Mouse (Mus musculus) cortical plate, adult 2 months (tissue): ENCODE measurements around the gene Gm44805. TPM values are rescaled to one million over a fixed set of nuclear protein-coding genes. Genes with fewer than 3 reads are reported as not detected.

Experiments used
- H3K27ac ChIP-seq: fragments of 200-500 bp; 2 replicates; pipeline ENCODE4 v1.5.1; 2012; ENCODE audit warnings: low read length, control low read depth, inconsistent platforms; ENCODE audit not compliant: insufficient read depth
- H3K4me1 ChIP-seq: fragments of 200-500 bp; 2 replicates; pipeline ENCODE4 v1.6.1; 2011; ENCODE audit warnings: low read length; ENCODE audit not compliant: control insufficient read depth, insufficient read depth
- H3K4me3 ChIP-seq: fragments of 200-500 bp; 2 replicates; pipeline ENCODE4 v1.5.1; 2011; ENCODE audit warnings: mild to moderate bottlenecking, low read length, control low read depth; ENCODE audit not compliant: insufficient read depth
- CTCF ChIP-seq: fragments of 200-500 bp; IDR thresholded peaks from 2 replicates; pipeline ENCODE4 v1.5.1; 2011; ENCODE audit warnings: mild to moderate bottlenecking, control low read depth, low read length; ENCODE audit not compliant: insufficient read depth; ENCODE audit errors: extremely low read depth
- POLR2A ChIP-seq: fragments of 200-500 bp; IDR thresholded peaks from 2 replicates; pipeline ENCODE4 v1.6.1; 2011; ENCODE audit warnings: mild to moderate bottlenecking, low read length, control low read depth; ENCODE audit not compliant: insufficient read depth; ENCODE audit errors: extremely low read depth
- polyA plus RNA-seq: library from polyadenylated mRNA; depleted of rRNA; stranded (reverse); fragments of >200 nt; gene quantifications from 2 replicates; pipeline ENCODE4 v1.2.3, GENCODE M21; 2012; rRNA removed

The Gm44805 gene
- polyA plus RNA-seq, 1 experiment = not detected

DNA sequence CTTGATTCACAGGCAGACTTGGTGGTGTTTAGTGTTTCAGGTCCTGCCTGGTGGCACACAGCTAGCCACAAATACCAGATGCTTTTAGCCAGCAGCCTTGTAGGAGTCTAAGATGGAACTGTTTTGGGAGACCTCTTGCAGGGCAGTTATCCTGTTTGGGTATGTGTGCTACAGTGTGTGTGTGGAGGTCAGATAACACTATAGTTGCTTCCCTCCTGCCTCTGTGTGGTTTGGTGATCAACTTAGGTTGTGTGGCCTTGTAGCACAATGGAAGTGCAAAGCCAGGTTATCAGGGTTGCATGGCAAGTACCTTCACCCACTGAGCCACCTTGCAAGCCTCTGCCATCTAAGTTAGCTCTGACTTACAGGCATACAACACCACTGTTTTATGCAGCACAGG is 48.5 kb downstream of the Gm44805 start:
- no peak for TF ChIP-seq POLR2A
- no peak for TF ChIP-seq CTCF

DNA sequence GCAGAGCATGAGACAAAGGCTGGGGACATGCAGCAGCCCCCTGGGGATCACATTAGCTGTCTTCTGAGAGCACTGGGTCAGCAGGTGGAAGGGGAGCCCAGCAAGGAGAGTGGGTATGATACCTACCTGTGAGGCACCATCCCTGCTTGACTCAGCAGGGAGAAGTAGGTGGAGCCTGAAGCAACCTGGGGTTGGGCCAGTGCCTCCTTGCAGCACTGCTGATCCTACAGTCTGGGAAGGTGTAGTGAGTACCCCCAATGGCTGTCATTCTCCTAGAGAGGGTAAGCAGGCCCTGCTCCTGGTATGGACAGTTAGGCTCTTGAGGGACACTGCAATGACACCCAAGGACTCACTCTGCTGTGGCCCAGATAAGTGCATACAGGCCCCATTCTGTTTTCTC is 48.9 kb downstream of the Gm44805 start:
- Histone ChIP-seq H3K4me3 (no peak overlapping the region), H3K4me1 (no peaks in the 10 kb centered on the region), H3K27ac (no peak overlapping the region)
- no peak for TF ChIP-seq POLR2A
- TF ChIP-seq CTCF = no peak

More for the DNA sequence above, 48.5 kb downstream of the Gm44805 start:
- Histone ChIP-seq H3K4me3 (no peak overlapping the region), H3K4me1 (no peaks in the 10 kb centered on the region), H3K27ac (no peak overlapping the region)

DNA sequence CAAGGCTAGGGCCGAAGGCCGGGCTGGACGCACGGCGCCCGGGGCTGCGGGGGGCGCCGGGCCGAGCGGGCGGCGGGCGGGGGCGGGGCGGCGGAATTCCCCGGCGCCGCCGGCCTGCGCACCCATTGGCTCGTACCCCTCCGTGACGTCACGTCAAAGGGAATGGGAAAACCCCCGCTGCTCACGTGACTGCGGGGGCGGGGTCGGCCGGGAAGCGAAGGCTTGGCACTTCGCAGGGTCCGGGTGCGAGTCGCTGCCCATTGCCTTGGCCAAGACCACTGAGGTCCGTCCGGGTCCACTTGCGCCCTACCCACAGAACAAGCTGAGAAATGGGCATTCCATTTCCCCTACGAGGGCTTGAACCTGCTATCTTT is 51.9 kb downstream of the Gm44805 start, which contains the start of gene Relb:
TSS of gene Relb (minus strand) at position 78 of the 374 bp plus-strand sequence.
- H3K27ac ChIP-seq = no peak within 1 kb of the TSS; the same call in 1 of the 2 replicates
- H3K4me1 ChIP-seq = no peaks in the 10 kb centered on the region
- TF ChIP-seq POLR2A = peak; percentile 34; the same call in 1 of the 2 replicates
- no peak for TF ChIP-seq CTCF
- H3K4me3 ChIP-seq = peak within 1 kb of the TSS; percentile 57

DNA sequence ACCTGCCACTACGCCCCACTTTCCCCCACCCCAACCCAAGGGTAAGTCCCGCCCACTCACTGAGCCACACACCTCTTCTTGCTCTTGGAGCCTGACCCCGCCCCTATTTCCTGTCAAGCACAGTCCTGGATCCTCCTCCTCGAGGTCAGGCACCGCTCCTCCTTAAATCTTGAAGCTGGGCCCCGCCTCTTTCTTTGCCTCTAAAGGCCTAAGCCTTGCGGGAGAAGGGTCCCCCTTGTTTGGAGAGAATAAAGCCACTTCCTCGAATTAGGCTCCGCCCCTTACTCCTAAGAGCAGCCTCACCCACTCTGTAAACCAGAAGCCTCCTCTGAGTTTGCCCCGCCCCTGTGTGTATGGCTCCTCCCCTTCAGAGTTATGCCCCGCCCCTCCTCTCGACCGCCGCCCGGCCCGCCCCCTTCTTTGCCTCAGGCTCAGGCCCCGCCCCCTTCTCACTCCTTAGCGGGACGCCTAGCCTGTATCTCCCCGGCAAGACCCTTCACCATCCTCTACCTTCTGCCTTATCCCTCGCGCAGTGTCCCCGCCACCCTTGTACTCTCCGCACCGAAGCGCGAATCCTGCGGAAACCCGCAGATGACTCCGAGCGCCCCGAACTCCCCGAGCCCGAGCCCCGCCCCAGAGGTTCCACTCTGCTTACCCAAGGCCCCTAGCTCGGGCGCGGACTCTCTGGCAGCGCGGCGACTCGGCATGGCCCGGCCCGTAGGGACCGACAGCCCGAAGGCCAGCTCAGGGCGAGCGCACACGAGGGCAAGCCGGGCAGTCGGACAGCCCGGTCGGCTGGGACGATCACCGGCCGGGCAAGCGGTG is 52.5 kb downstream of the Gm44805 start:
- no peak overlapping the region; the same call in 1 of the 2 replicates for H3K27ac ChIP-seq
- H3K4me3 ChIP-seq = peak overlapping the region; percentile 57
- TF ChIP-seq CTCF (no peak), POLR2A (no peak)
- H3K4me1 ChIP-seq = no peaks in the 10 kb centered on the region

DNA sequence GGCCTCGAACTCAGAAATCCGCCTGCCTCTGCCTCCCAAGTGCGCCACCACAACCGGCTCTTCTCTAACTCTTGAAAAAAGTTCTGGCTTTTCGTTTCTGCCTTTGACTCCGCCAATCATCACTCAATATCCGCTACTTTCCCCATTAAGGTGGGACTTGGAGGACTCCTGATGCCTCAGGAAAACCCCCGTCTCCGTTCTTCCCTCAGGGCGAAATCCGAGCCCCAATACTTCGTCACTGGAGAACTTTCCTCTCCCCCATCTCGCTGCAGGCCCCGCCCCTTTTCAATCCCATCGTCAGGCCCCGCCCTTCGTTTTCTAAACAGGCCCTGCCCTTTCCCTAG is 53.1 kb downstream of the Gm44805 start:
- TF ChIP-seq CTCF = no peak
- TF ChIP-seq POLR2A = no peak
- Histone ChIP-seq H3K4me1 (no peaks in the 10 kb centered on the region), H3K4me3 (peak overlapping the region; percentile 57), H3K27ac (no peak overlapping the region)

DNA sequence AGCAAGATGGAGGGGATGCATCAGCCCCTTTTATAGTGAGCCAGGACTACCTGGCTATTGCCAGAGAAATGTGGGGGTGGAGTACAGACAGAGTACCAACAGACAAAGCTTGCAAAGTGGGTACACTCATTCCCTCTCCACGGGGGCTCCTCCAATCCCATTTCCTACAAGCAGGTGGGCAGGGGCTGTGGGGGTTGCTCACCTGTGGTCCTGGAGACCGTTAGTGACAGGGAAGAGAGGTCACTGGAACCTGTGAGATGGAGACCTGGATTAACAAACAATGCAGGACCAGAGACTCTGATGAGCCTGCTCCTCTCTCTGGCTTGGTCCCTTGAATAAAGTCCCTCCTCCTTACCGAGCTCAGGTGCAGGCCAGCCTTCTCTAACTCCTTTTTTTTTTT is 53.5 kb downstream of the Gm44805 start:
- Histone ChIP-seq H3K4me1 (no peaks in the 10 kb centered on the region), H3K4me3 (no peak overlapping the region; the same call in 1 of the 2 replicates), H3K27ac (no peak overlapping the region)
- no peak for TF ChIP-seq CTCF
- TF ChIP-seq POLR2A = no peak

DNA sequence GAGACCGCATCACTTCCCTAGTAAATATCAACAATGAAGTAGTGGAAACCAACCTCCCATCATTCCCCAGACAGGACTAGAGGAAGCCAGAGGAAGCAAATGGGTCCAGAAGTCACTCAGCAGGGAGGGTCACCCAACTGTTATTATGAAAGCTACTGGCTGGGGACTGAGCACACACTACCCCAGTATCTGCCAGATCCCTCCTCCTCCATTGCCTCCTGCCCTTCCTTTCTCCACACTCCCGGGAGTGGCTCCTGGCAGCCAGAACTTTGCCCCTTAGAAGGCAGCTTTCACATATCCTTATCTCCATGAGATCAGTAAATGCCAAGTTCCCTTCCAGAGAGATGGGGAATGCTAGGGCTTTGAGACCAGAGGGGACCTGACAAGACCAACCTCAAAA is 57.8 kb downstream of the Gm44805 start:
- Histone ChIP-seq H3K4me3 (no peak overlapping the region), H3K4me1 (no peaks in the 10 kb centered on the region), H3K27ac (no peak overlapping the region)
- TF ChIP-seq CTCF = no peak
- no peak for TF ChIP-seq POLR2A

DNA sequence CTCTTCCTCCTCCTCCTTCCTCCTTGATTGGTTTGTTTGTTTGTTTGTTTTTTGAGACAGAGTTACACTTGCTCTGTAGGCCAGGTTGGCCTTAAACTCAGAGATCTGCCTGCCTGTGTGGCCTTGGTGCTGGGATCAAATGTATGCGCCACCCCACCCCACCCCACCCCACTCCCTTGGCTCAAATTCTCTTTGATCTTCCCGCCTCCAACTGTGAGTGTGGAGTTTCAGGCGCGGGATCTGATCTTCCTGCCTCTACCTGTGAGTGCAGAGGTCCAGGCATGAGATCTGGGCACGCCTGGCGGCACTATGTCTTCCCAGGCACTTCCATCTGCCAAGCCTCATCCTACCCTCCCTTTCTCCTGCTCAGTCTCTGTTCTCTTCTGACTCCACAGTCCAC is 59.0 kb downstream of the Gm44805 start:
- TF ChIP-seq POLR2A (no peak), CTCF (no peak)
- H3K27ac ChIP-seq = no peak overlapping the region
- H3K4me3 ChIP-seq = no peak overlapping the region
- H3K4me1 ChIP-seq = no peaks in the 10 kb centered on the region

Other genes starting within 250 kb of the Gm44805 start
- 52.0 and 55.4 TPM in 2 replicates for gene Mark4, start 222.6 kb downstream of the Gm44805 start, polyA plus RNA-seq
- gene Exoc3l2, start 218.1 kb downstream of the Gm44805 start, polyA plus RNA-seq = 0.06 and 0.23 TPM in 2 replicates
- gene Bloc1s3, start 173.1 kb downstream of the Gm44805 start, polyA plus RNA-seq = 7.6 and 7.9 TPM in 2 replicates
- gene Trappc6a, start 173.0 kb downstream of the Gm44805 start, polyA plus RNA-seq = 22.6 TPM in 2 replicates
- gene Nkpd1, start 163.6 kb downstream of the Gm44805 start, polyA plus RNA-seq = 0.98 and 1.1 TPM in 2 replicates
- 152 and 153 TPM in 2 replicates for gene Ppp1r37, start 118.3 kb downstream of the Gm44805 start, polyA plus RNA-seq
- 2.9 and 3.3 TPM in 2 replicates for gene Zfp296, start 104.1 kb downstream of the Gm44805 start, polyA plus RNA-seq
- gene Gemin7, start 103.8 kb downstream of the Gm44805 start, polyA plus RNA-seq = 54.2 and 57.8 TPM in 2 replicates
- 140 and 162 TPM in 2 replicates for gene Clasrp, start 76.9 kb downstream of the Gm44805 start, polyA plus RNA-seq
- gene Relb, start 52.0 kb downstream of the Gm44805 start, polyA plus RNA-seq = 6.4 and 6.6 TPM in 2 replicates
- 146 and 147 TPM in 2 replicates for gene Clptm1, start 16.4 kb downstream of the Gm44805 start, polyA plus RNA-seq
- not detected in 2 replicates for gene Apoc2, start 3.5 kb downstream of the Gm44805 start, polyA plus RNA-seq
- gene Apoc4, start 56 bp upstream of the Gm44805 start, polyA plus RNA-seq = not detected in 2 replicates
- 1.3 and 1.4 TPM in 2 replicates for gene Apoc1, start 11.2 kb upstream of the Gm44805 start, polyA plus RNA-seq
- gene Apoe, start 17.8 kb upstream of the Gm44805 start, polyA plus RNA-seq = 4,294 and 4,561 TPM in 2 replicates
- 108 TPM in 2 replicates for gene Tomm40, start 34.0 kb upstream of the Gm44805 start, polyA plus RNA-seq
- 6.9 and 7.1 TPM in 2 replicates for gene Nectin2, start 69.1 kb upstream of the Gm44805 start, polyA plus RNA-seq
- 23.0 and 24.4 TPM in 2 replicates for gene Bcam, start 89.6 kb upstream of the Gm44805 start, polyA plus RNA-seq
- not detected in 2 replicates for gene Cblc, start 115.4 kb upstream of the Gm44805 start, polyA plus RNA-seq
- 0.42 and 0.53 TPM in 2 replicates for gene Bcl3, start 141.3 kb upstream of the Gm44805 start, polyA plus RNA-seq
- gene Gm19345, start 170.6 kb upstream of the Gm44805 start, polyA plus RNA-seq = 3.0 and 3.9 TPM in 2 replicates
- not detected in 2 replicates for gene Ceacam16, start 179.9 kb upstream of the Gm44805 start, polyA plus RNA-seq
- not detected in 2 replicates for gene Ceacam19, start 206.5 kb upstream of the Gm44805 start, polyA plus RNA-seq
- 9.7 and 11.8 TPM in 2 replicates for gene Pvr, start 239.7 kb upstream of the Gm44805 start, polyA plus RNA-seq